7 mouse cellular contexts compared by ENCODE assay signal in genomic region chr13:104089387-104089786, GRCm38 (mm10). TPM values are rescaled to one million over a fixed set of nuclear protein-coding genes. Genes with fewer than 3 reads are reported as not detected.
DNase-seq lines count a peak whose midpoint lies in the region; ATAC-seq and TF ChIP-seq lines count a peak whose summit lies in the region.

No protein-coding gene starts in this region.

- 9% methylated on average over 1 of the region's 1 CpGs for WGBS in forebrain, postnatal 0 days
- WGBS in spleen, adult 2 months: 15% methylated on average over 1 of the region's 1 CpGs

- no peaks in the 10 kb centered on the region for H3K27me3 ChIP-seq in forebrain, postnatal 0 days (ENCODE audit: insufficient read depth, low read length)
- H3K27me3 ChIP-seq in spleen, adult 2 months (ENCODE audit: control insufficient read depth, insufficient read depth, low read length): no peaks in the 10 kb centered on the region

- H3K9ac ChIP-seq in forebrain, postnatal 0 days: no peak overlapping the region

- TF ChIP-seq CTCF in forebrain, postnatal 0 days (IDR thresholded peaks at IDR 0.05; ENCODE audit: low read depth): peak; percentile 81
- peak; percentile 74; the same call in 1 of the 2 replicates for TF ChIP-seq CTCF in spleen, adult 2 months (IDR thresholded peaks at IDR 0.05; ENCODE audit: extremely low read depth, insufficient read depth, insufficient read length, insufficient replicate concordance)

- ATAC-seq in forebrain, postnatal 0 days: peak; percentile 77
- ATAC-seq in megakaryocyte, adult 5-6 weeks (ENCODE audit: poor library complexity, severe bottlenecking): peak; percentile 84

- no peak overlapping the region for H3K4me2 ChIP-seq in forebrain, postnatal 0 days (ENCODE audit: low read depth)

- peaks cover 8% of the 10 kb centered on the region; the same call in 1 of the 2 replicates for H3K36me3 ChIP-seq in forebrain, postnatal 0 days (ENCODE audit: insufficient read depth)
- H3K36me3 ChIP-seq in spleen, adult 2 months (ENCODE audit: control insufficient read depth, insufficient read depth, low read length): no peaks in the 10 kb centered on the region

- H3K27ac ChIP-seq in forebrain, postnatal 0 days (ENCODE audit: low read depth, low read length): no peak overlapping the region
- no peak overlapping the region for H3K27ac ChIP-seq in spleen, adult 2 months (ENCODE audit: insufficient read depth, low read length)

- no peak overlapping the region for H3K4me3 ChIP-seq in forebrain, postnatal 0 days (ENCODE audit: low read depth, low read length)
- no peak overlapping the region for H3K4me3 ChIP-seq in spleen, adult 2 months (ENCODE audit: extremely low read depth, insufficient read depth, insufficient read length)

- H3K9me3 ChIP-seq in forebrain, postnatal 0 days (ENCODE audit: low read length): no peaks in the 10 kb centered on the region

- TF ChIP-seq POLR2A in spleen, adult 2 months (IDR thresholded peaks at IDR 0.05; ENCODE audit: low read depth, low read length): no peak

- no peaks in the 10 kb centered on the region for H3K4me1 ChIP-seq in forebrain, postnatal 0 days (ENCODE audit: insufficient read depth)
- H3K4me1 ChIP-seq in spleen, adult 2 months (ENCODE audit: control insufficient read depth, insufficient read depth, insufficient read length): no peaks in the 10 kb centered on the region

- DNase-seq in 3T3-L1 (ENCODE audit: low read depth, low spot score): peak; percentile 71
- peak; percentile 38 for DNase-seq in CD4-positive helper T cell, adult 2 months (ENCODE audit: low read depth, low spot score)
- DNase-seq in c-Kit-positive CD71-positive TER-119-positive erythroid progenitor cells, embryonic 14.5 days (ENCODE audit: low spot score): peak; percentile 24
- peak; percentile 48 for DNase-seq in forebrain, postnatal 0 days
- peak; percentile 62 for DNase-seq in kidney, postnatal 10 days
- peak in 1 of 2 experiments; percentile 23 for DNase-seq in spleen, adult 2 months (ENCODE audit: low read depth in 1 of 2, low spot score in 2 of 2)

RNA-seq across cellular contexts. Expression of gene Nln, which starts 20.0 kb away (rescaled TPM):
- total RNA-seq in forebrain, postnatal 0 days (2014; rRNA removed): 77.2 and 80.0 TPM in 2 replicates
- polyA plus RNA-seq in forebrain, postnatal 0 days (2015; fragmentation: Nextera tagmentation; extraction: Ambion mirVana): 40.7 and 49.0 TPM in 2 replicates
- total RNA-seq in megakaryocyte, adult 5-6 weeks (2015): 26.6 and 31.6 TPM in 2 replicates
- 27.7 and 37.3 TPM in 2 replicates for total RNA-seq in megakaryocyte, adult 5-6 weeks (2017)
- 3.2 and 3.7 TPM in 2 replicates for polyA plus RNA-seq in spleen, adult 2 months (2012; rRNA removed)

RNA-seq across cellular contexts. Expression of gene Sgtb, which starts 20.2 kb away (rescaled TPM):
- 32.2 and 39.6 TPM in 2 replicates for total RNA-seq in forebrain, postnatal 0 days (2014; rRNA removed)
- polyA plus RNA-seq in forebrain, postnatal 0 days (2015; fragmentation: Nextera tagmentation; extraction: Ambion mirVana): 20.4 and 23.0 TPM in 2 replicates
- total RNA-seq in megakaryocyte, adult 5-6 weeks (2015): 0.11 and 0.14 TPM in 2 replicates
- 0.40 and 0.65 TPM in 2 replicates for total RNA-seq in megakaryocyte, adult 5-6 weeks (2017)
- 0.12 and 0.16 TPM in 2 replicates for polyA plus RNA-seq in spleen, adult 2 months (2012; rRNA removed)

Comparison
In these comparisons a context has a peak if more than half of its experiments do, and no peak if none do; other contexts are left out.
1. RNA of gene Sgtb, which starts 20.2 kb away (total RNA-seq): 32.2 to 39.6 TPM in forebrain, postnatal 0 days; 0.11 to 0.65 TPM in megakaryocyte, adult 5-6 weeks; every median in the first group is over 10 times any median in the second.